Mouse (Mus musculus): Measurements from ENCODE around the gene Usp37.

Gene Usp37

DNA sequence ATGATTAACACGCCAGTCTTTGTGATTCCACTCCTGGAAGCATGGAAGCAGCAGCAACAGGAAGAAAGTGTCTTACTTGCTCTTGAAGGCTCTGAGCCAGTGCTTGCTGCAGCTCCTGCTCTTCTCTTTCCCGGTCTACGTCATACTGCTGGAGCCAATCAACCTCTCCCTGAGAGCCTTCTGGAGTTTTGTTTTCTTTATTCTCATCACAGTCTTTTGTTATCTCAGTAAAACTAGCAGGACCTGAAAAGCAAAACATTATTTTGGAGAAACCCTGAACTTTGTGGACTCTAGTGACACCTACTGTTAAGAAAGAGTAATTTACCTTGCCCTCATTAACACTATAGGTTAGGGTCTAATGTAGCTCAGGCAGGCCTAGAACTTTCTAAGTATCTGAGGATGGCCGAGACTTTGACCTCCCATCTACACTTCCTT, 91.5 kb downstream of the Usp37 start:
- DNase-seq: peak; percentile 5

DNA sequence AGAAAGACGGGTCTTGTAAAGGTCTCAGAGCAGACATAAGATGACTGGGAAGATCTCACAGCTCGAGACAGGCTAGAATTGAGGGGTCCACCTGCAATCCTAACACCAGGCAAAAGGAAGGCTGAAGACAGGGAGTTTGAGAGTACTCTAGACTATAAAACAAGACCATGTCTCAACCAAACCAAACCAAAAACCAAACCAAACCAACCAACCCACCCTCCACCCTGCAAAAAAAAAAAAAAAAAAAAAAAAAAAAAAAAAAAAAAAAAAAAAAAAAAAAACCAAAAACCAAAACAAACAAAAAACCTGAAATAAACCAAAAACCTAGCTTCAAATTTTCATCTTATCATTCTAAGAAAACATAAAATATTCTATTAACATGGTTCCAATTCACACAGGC, 99.5 kb downstream of the Usp37 start:
- DNase-seq: no peak

DNA sequence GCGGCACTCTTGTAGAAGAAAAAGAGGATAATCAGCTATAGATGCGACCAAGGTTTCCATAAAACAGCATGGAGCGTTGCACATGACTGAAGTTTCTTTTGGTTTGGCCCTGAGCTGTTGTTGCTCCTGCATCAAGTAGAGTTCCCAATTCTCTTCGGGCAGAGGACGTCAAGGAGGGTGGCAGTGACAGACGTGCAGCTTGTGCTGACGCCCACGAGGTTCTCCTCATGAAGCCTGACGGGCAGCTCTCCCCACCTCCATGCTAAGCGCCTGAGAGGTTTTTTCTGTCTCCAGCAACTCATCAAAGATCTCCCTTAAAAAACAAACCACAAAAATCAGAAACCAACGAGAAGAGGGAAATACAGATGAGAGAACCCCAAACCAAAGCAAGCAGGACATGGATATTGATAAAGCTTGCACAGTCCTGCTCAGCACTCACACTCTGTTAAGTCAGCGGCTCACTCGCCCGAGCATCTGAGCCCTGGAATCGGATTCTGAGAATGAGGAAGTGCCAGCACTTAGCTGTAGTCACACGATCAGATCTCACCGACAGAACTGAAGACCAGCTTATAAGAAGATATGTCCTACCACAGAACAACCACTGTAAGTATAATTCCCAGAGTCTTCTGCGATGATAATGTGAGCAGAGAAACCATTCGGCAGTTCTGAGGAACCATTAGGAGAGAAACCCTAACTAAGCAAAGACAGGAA, 104.8 kb downstream of the Usp37 start:
- no peak for DNase-seq

DNA sequence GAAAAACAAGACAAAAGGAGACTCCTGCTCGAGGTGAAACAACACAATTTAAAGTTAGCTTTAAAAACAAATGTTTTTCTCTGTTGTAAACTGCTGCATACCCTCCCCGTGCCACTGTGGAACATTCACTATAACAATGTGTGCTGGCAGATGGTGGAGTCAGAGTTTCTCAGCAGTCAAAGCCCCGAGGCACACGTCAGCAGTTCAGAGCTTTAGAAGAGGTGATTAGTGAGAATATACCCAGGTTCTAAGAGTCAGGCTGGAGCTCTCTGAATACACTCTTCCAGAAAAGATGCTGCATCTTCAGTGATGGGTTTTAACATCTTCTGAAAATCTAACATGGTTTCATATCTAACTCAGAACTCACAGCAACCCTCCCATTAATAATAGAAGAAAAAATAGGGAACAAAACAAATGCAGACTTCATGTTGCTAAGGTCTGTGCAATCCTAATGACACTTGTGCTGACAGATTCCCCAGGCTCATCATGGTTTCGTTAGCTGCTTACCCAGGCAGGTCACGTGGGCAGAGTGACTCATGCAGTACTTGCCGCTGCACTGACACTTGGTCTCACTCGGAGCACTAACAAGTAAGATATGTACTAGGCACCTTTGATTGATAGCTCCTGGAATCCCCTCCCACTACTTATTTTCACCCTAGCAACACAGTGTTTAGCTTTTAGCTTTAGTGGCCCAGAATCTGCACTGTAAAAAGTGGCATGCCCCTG, 106.2 kb downstream of the Usp37 start:
- DNase-seq: no peak

DNA sequence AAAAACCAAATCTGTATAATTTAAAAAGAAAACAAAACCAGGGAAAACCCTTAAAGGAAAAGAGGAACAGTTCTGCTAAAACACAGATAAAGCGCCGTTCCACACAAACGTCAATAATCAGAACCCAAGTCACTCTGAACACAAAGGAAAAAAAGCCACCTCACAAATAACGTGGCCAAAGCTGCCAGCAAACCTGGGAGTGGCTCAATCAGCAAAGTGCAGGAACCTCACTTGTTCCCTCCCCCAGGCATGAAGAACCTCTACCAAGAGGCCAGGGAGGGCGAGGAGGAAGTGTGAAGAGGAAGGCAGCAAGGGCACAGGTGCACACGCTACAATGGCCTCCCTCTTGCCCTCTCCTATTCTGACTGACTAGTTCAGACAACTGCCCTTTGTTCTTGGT, 108.5 kb downstream of the Usp37 start:
- no peak for DNase-seq

DNA sequence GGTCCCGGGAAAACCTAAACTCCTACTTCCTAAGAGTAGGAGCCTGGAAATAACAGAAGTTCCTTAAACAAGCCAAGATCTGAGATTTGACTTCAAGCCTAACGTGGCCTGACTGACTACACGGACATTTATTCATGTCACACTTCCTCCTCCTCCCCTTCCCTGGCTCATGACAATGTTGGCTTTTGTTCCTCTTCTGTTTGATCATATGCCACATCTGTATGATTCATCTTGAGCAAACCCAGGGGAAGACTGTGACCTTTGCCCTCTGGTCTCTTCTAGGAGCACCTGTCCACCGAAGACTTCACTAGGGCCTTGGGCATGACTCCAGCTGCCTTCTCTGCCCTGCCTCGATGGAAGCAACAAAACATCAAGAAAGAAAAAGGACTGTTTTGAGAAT, 109.5 kb downstream of the Usp37 start:
- DNase-seq: no peak

DNA sequence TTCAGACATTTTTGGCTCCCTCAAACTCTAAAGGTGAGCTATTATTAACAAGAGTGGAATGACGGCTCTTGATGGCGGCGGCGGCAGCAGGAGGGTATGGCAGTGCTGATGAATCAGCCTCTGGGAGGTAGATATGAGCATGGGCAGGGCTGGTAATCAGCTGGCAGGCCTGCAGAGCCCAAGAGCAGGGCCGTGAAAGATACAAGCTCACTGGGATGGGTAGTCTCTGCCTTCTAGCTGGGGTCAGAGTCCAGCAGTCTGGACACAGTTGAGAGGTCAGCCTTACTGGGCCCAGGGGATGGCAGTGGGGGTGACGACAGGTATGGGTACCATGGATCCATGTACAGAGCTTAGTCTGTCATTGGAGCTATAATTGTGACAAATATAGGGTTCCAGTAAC, 110.9 kb downstream of the Usp37 start:
- DNase-seq: no peak

DNA sequence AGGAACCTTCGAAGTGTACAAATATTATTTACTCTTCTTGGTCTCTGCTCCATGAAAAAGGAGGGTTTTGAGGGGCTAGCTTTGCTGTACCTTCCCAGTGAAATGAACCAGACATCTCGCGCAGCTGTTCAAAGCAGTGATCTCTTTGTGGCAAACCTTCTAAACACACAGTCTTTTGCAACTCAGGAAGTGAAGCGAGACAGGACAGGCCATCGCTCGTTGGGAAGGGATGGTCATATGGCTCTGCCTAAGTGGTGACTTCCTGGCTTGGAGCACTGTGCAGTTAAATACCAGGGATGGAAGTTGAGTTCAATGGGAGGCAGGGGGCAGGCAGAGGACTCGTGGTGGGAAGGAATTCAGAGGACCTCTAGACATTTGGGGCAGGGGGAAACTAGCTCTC, 118.2 kb downstream of the Usp37 start:
- no peak for DNase-seq

DNA sequence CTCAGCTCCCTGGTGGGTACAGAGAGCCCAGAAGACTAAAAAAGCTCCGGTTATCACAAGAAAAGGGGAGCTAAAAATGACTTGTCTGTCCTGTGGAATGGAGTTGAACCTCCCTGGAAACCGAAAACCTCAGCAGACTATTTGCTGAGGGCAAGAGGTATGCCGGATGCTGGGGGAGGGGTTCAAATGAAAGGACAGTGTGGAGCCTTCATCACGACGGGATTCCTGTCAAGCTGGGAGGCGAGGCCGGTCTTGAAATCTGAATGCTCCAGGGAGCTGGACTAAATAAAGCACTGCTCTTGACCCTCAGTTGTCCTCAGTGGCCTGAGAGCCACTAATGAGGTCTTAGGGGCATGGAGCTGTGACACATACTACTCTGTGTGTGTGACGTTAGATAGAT, 120.9 kb downstream of the Usp37 start:
- DNase-seq: no peak

DNA sequence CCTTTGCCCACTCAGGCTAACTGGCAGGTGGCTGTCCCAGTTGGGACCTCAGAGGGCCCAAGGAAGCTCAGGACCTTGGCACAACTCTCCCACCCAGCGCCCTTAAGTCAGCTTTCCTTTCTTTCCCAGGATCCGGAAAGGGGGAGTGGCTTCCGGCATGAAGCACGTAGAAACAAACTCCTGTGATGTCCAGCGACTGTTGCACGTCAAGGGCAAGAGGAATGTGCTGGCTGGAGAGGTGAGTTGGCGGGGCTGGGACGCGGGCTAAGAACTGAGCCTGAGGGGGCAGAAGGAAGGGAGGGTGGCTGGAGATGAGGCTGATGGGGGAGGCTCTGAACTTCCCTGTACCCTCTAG, 124.7 kb downstream of the Usp37 start:
- no peak for DNase-seq

DNA sequence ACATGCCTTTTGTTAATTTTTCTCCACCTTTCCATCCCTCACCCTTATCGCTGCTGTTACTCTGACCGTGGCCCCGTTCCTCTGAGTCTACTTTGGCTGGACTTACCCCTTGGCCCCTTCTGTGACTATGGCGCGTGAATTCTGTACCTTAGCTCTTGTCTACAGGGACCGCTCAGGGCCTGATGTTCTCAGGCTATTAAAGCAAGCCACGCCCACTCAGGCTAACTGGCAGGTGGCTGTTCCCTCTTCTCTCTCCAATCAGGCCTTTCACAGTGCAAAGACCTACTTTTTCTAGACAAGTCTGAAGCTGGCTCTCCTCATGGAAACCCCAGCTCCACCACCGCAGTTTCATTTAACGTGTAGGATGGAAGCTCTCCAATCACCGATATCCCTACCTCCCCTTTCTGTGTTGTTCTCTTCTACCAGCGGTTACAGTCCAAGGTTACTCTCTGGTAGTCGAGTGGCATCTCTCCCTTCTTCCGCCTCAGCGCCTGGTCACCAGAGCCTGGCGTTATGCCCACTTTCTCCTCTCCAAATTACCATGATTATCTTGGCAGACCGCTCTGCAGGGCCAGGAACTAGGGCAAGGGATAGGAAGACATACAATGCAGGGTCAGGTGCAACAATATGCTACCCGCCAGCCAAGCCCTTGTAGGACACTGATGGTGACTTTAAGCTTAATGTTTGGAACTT, 125.2 kb downstream of the Usp37 start:
- no peak for DNase-seq

DNA sequence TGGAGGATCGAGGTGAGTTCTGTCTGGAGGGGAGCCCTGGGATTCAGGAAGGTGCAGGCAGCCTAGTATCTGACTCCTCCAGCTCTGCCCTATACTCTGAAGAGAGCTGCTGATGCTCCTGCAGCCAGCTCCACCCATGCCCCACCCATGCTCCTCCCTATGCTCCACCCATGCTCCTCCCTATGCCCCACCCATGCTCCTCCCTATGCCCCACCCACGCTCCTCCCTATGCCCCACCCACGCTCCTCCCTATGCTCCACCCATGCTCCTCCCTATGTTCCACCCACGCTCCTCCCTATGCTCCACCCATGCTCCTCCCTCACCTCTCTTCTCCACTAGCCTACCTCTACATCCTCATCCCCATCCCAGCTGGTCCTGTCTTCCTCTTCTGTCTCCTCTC, 128.9 kb downstream of the Usp37 start:
- DNase-seq: no peak

DNA sequence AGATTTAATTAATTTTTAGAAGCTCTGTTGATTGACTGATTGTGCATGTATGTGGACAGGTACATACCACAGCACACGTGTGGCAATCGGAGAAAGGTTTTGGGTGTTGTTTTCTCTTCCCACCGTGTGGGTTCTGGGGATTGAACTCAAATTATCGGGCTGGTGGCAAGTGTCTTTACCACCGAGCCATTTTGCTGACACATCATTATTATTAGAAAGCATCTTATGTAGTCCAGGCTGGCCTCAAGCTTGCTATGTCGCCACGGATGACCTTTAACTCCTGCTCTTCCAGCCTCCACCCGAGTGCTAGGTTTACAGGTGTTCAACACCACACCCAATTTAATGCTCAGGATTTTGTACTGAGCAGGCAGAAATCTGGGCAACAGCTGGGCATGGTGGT, 131.4 kb downstream of the Usp37 start:
- DNase-seq: no peak

DNA sequence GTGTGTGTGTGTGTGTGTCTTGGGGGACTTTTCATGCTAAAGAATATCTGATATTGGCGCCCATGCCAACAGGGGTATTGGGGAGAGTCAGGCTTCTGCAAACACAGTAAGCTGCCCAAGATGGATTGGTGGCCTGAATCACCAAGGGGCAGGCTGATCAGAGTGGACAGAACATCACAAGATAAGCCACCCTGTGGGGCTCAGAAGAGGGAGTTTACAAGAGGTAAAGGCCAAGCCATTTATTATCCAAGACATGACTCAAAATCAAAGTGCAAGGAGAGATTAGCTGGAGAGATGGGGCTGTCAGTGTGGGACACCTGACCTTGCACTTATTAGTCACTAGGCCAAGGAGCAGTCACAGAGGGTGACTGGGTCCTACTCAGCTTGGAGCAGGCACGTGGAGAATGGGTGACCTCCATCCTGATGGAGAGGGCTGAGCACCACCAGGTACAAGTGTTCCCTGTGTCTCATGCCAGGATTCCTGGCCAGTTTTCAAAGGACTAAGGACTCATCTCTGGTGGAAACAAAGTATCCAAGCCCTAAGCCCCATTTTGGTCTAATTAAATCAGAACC, 132.2 kb downstream of the Usp37 start:
- DNase-seq: no peak

DNA sequence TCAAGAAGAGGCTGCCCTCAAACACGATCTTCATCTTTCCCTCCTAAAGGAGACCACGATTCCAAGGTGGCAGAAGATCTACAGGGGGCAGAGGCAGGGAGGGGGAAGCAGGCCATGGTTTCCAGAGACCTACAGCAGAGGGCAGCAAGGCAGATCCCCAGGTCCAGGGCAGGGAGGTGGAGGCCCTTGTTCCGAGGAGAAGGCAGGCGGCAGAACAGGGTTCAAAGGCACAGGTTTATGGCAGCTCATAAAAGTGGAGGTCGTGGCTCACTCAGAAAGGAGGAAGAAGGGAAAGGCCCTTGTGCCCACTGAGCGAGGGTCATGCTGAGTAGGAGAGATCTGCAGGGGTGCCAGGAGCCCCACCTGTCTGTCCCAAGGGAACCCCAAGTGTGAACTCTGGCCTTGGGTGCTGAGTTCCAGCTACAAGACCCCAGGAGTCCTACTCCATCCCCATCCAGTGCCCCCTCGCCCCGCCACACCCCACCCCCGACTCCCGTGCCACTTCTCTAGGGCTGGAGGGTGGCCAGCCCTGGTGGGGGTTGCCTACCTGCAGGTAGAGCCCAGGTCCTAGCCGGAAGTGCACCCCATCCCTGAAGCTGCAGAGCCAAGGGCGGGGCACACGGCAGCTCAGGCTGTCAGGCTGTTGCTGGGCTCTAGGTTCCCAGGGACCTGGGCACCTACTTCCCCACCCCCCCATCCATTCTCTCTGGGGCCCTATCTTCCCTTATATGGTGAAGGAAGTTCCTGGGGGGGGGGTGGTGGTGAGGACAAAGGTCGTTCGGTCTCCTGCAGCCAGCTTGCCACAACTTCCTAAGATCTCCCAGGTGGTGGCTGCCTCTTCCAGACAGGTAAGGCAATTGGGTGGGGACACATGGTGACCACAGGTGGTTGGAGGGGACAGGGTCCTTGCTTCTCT, 135.2 kb downstream of the Usp37 start, which contains the start of gene Vil1:
Vil1 (plus strand) TSS at position 788 of the 916 bp plus-strand sequence.
- DNase-seq: no peak

DNA sequence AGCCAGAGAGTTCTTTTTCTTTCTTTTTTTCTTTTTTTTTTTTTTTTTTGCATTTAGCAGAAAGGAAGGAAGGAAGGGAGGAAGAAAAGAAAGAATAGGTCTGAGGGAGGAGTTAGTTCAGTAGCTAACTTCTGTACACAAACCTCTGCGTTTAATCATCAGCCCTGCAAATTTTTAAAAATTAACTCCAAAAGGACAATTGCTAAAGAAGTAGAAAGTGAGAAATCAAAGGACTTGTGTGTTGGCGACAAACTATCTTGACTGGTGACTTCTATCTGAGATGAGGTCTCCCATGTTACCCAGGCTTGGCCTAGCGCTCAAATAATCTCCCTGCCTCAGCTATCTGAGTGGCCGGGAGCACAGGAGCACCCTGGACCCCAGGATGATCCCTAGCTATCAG, 139.9 kb downstream of the Usp37 start:
- DNase-seq: no peak

DNA sequence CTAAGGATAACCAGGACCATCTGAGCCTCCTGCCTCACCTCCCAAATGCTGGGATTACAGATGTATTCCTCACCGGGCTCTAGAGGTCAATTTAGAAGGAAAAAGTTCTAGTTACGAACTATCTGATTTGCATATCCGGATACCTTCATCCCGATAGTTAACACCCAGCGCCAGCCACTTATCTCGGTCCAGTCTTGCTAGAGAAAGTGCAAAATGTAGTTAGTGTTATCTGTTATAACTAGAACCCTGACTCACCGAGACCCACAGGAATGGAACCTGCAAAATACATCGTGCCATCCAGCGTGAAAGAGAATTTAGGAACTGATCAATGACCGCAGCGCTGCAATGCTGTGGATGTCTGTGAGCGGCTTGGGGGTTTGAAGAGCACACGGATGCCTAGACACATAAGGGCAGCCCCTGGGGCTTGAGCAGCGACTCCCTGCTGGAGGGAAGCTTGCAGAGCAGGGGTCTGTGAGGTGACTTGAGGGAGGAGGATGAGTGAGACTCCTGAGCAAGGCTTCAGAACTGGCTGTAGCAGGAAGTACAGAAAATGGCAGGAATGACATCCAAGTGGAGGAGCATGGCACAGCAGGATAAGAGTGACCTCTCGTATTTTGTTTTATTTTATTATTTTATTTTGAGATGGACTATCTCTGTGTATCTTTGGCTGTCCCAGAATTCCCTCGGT, 142.9 kb downstream of the Usp37 start:
- no peak for DNase-seq

DNA sequence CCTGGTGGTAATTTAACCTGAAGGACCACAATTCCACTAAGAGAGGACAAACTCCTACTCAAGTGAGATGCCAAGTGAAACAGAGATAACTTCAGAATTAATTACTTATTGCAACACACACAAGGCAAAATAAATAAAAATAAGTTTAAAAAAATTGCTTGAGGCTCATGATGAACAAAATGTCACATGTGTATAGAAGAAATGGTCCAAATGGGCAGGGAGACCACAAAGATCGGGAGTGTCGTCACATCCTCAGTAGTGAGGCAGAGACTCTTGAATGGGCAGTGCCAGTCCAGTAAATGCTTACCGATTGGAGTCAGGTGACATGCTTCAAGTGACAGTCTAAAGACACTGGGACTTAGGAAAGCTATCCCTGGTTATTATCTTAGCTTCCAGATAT, 143.6 kb downstream of the Usp37 start:
- DNase-seq: no peak

DNA sequence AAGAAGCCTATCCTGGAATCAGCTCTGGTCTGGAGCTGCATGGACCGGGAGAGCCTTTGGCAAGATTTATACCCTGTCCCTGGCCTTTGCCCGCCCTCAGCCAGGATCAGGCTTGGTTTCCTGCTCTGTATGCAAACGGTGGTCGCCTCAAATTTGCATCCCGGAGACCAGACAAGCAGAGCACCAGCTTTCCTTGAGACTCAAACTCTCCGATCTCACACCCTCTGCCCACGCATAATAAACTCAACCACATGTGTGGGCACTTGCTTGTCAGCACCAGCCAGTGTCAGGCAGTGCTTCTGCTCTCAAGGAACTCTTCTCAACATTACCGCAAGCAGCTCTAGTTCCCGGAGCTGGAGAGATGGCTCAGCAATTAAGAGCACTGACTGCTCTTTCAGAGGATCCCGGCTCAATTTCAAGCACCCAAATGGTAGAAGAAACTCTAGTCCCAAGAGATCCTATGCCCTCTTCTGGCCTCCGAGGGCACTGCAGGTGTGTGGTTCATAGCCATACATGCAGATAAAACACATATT, 146.1 kb downstream of the Usp37 start:
- DNase-seq: peak; percentile 67

DNA sequence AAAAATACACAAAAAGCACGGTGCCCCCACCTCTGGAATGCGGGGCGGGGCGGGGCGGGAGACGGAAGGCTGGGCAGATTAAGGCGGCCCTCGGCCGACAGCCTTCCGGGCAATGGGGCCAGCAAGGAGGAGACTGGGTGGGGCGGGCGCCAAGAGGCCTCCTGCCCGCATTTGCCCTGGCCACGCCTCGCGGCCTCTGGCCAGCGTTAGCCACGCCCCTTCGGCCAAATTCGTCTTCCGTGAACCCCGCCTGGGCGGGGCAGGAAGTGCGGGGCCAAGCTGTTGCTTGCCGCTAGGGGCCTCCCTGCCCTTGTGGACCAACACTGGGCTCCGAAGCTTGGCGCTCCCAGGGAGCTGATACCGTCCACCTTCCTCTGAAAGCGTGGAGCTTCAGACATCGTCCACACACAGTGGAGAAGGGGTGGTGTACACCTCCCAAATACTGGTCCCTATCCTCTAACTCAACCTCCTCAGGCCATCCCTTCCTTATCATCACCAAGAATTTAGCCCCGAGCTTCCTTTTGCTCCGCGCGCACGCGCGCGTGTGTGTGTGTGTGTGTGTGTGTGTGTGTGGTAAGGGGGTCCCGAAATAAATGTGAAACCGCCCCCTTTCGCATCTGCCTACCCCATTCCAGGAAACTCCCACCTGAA, 146.7 kb downstream of the Usp37 start:
- DNase-seq: peak; percentile 95
